Mouse (Mus musculus): ENCODE data around the gene Dpysl4. TPM values are rescaled to one million over a fixed set of nuclear protein-coding genes. Genes with fewer than 3 reads are reported as not detected.

The Dpysl4 gene
- total RNA-seq, 1 experiment from 2014 or later = not detected

GRCm38 (mm10) chr7:139093781-139094180, 8.0 kb downstream of the Dpysl4 start:
- ATAC-seq (replicated peaks; ENCODE audit: insufficient number of reproducible peaks, low FRiP score, low TSS enrichment, poor library complexity, severe bottlenecking) = no peak

DNA sequence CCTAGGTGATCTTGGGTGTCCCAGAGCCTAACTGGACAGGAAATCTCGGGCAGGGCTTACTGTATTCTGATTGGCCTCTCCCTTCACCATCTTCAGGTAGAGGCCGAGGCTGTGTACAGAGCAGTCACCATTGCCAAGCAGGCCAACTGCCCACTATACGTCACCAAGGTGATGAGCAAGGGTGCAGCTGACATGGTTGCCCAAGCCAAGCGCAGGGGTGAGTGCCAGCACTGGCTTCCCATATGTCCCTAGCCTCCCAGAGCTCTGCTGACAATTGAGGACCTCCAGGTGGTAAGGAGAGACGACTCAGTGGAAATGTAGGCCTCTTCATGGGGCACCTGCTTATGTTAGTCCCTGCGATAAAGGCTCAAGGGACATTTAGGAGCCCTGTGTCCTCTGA, 9.0 kb downstream of the Dpysl4 start:
- ATAC-seq (replicated peaks; ENCODE audit: insufficient number of reproducible peaks, low FRiP score, low TSS enrichment, poor library complexity, severe bottlenecking) = no peak

DNA sequence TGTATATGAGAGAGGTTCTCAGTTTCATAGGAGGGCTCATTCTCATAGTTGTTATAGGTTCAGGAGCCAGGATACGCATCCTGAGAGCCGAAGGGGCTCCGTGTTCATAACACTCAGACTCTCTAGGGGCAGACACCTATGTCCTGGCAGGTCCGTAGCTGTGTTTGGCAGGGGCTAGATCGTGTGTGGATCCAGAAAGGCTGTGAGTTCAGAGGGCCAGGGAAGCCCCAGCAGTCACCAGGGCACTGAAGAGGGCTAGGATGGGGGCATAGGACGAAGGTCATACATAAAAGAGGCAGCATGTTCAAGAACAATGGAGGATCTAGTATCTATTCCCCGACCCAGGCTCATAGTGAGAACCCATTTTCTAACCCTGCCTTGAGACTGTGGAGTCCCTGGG, 9.5 kb downstream of the Dpysl4 start:
- ATAC-seq (replicated peaks; ENCODE audit: insufficient number of reproducible peaks, low FRiP score, low TSS enrichment, poor library complexity, severe bottlenecking) = no peak

DNA sequence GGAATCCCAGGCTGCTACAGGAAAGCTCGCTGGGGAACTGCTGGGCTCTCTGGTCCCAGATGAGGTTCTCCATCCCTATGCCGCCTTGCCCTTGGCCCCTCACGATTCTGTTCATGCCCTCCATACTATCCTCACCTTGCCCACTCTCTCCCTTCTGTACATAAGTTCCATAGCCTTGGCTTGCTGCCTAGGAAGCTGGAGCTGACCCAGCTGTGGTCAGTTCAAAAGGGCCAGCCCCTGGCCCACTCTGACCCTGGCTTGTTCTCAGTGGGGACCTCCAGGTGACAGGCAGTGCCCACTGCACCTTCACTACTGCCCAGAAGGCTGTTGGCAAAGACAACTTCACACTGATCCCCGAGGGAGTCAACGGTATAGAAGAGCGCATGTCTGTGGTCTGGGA, 10.6 kb downstream of the Dpysl4 start:
- ATAC-seq (replicated peaks; ENCODE audit: insufficient number of reproducible peaks, low FRiP score, low TSS enrichment, poor library complexity, severe bottlenecking) = no peak

DNA sequence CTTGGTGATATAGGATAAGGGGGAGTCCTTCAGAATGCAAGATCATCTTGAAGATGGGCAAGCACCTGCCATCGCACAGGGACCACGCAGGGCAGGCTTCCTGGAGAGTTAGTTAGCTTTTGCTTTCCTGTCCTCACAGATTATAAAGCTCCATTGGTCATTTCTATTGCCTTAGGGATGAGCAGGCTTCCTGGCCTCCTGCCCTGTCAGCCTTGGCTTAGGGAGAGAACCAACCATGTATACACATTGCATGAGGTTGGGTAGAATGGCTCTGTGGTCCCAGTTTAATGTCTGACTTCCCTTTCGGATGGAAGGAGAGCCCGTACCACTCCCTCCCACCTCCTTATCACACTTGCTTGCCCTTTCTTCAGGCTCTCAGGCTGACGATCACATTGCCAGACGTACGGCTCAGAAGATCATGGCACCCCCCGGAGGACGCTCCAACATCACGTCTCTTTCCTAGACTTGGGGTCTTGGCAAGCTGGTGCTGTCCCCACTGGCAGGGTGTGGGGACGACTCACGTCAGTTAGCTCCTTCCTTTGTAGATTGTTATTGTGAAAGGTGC, 14.8 kb downstream of the Dpysl4 start:
- ATAC-seq (replicated peaks; ENCODE audit: insufficient number of reproducible peaks, low FRiP score, low TSS enrichment, poor library complexity, severe bottlenecking) = no peak

GRCm38 (mm10) chr7:139101286-139101804, 15.5 kb downstream of the Dpysl4 start:
- ATAC-seq (replicated peaks; ENCODE audit: insufficient number of reproducible peaks, low FRiP score, low TSS enrichment, poor library complexity, severe bottlenecking) = no peak

- no peak for ATAC-seq (replicated peaks; ENCODE audit: insufficient number of reproducible peaks, low FRiP score, low TSS enrichment, poor library complexity, severe bottlenecking)
Observed at GRCm38 (mm10) chr7:139101826-139102225, 16.0 kb downstream of the Dpysl4 start.

DNA sequence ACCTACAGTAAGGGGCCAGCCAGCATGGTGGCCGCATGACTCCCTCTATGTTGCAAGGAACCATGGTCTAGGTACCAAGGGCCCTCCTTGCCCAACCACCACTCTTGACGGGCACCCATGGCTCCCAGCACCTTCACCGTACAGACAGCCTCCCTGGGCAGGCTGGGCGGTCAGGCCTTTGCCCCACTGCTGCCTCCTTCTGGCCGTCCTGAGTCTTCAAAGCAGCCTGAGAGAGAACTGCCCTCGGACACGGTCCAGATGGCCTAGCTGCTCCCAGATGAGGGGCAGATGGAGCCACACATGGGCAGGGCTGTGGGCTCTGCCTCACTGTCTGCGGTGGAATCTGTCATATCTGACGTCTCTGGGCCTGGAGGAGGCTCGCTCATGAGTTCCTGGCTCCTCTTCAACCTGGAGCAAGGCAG, 18.2 kb downstream of the Dpysl4 start:
- no peak for ATAC-seq (replicated peaks; ENCODE audit: insufficient number of reproducible peaks, low FRiP score, low TSS enrichment, poor library complexity, severe bottlenecking)

GRCm38 (mm10) chr7:139105076-139105475, 19.3 kb downstream of the Dpysl4 start:
- no peak for ATAC-seq (replicated peaks; ENCODE audit: insufficient number of reproducible peaks, low FRiP score, low TSS enrichment, poor library complexity, severe bottlenecking)

DNA sequence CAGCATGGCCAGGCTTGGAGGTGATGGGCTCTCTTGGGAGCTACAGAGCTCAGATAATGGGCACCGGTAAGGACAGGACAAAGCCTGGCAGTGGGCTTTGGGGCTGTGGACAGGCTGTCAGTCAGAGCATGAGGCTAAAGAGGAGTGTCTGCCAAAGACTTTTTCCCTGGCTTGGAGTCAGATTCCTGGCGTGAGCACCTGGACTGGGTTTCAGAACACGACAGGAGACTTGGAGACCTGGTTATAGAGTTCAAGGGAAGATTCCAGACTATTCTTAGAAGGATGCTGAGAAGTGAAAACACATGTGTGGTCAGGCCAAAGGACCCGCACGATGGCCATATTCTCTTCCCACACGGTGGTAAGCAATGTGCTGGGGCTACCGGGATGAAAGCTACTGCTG, 19.9 kb downstream of the Dpysl4 start:
- no peak for ATAC-seq (replicated peaks; ENCODE audit: insufficient number of reproducible peaks, low FRiP score, low TSS enrichment, poor library complexity, severe bottlenecking)

- ATAC-seq (replicated peaks; ENCODE audit: insufficient number of reproducible peaks, low FRiP score, low TSS enrichment, poor library complexity, severe bottlenecking) = no peak
Observed at GRCm38 (mm10) chr7:139107908-139108650, 22.3 kb downstream of the Dpysl4 start.

- no peak; the same call in 1 of the 2 replicates for ATAC-seq (replicated peaks; ENCODE audit: insufficient number of reproducible peaks, low FRiP score, low TSS enrichment, poor library complexity, severe bottlenecking)
Observed at GRCm38 (mm10) chr7:139119152-139119774, 33.5 kb downstream of the Dpysl4 start.

- ATAC-seq (replicated peaks; ENCODE audit: insufficient number of reproducible peaks, low FRiP score, low TSS enrichment, poor library complexity, severe bottlenecking) = no peak
Observed at GRCm38 (mm10) chr7:139119775-139120153, 34.0 kb downstream of the Dpysl4 start.

GRCm38 (mm10) chr7:139125881-139126280, 40.1 kb downstream of the Dpysl4 start:
- no peak for ATAC-seq (replicated peaks; ENCODE audit: insufficient number of reproducible peaks, low FRiP score, low TSS enrichment, poor library complexity, severe bottlenecking)

GRCm38 (mm10) chr7:139126549-139126948, 40.7 kb downstream of the Dpysl4 start:
- no peak for ATAC-seq (replicated peaks; ENCODE audit: insufficient number of reproducible peaks, low FRiP score, low TSS enrichment, poor library complexity, severe bottlenecking)

DNA sequence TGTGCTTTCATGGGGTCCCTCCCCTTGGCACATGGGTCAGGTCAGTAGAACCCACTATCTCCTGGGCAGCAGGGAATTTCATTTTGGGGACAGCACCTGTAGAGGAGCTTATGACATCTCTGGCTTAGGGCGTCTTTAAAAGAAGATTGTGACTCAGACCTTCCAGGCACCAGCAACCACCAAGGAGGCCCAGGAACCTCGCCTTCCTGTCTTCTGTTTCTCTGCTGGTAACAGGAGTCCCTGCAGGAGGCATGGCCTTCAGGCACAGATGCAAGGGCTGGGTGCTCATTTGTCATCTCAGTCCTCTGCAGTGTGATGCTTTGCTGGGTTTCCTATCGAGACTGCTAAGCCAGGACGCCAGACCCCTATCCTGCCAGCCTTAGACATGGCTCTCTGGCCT, 43.2 kb downstream of the Dpysl4 start:
- no peak for ATAC-seq (replicated peaks; ENCODE audit: insufficient number of reproducible peaks, low FRiP score, low TSS enrichment, poor library complexity, severe bottlenecking)

GRCm38 (mm10) chr7:139130361-139130760, 44.6 kb downstream of the Dpysl4 start:
- no peak for ATAC-seq (replicated peaks; ENCODE audit: insufficient number of reproducible peaks, low FRiP score, low TSS enrichment, poor library complexity, severe bottlenecking)

- peak; percentile 53; the same call in 1 of the 2 replicates for ATAC-seq (replicated peaks; ENCODE audit: insufficient number of reproducible peaks, low FRiP score, low TSS enrichment, poor library complexity, severe bottlenecking)
Observed at GRCm38 (mm10) chr7:139131538-139131937, 45.7 kb downstream of the Dpysl4 start.

- ATAC-seq (replicated peaks; ENCODE audit: insufficient number of reproducible peaks, low FRiP score, low TSS enrichment, poor library complexity, severe bottlenecking) = no peak
Observed at GRCm38 (mm10) chr7:139133446-139133845, 47.6 kb downstream of the Dpysl4 start.

- no peak for ATAC-seq (replicated peaks; ENCODE audit: insufficient number of reproducible peaks, low FRiP score, low TSS enrichment, poor library complexity, severe bottlenecking)
Observed at GRCm38 (mm10) chr7:139135236-139135635, 49.4 kb downstream of the Dpysl4 start.
